Mouse (Mus musculus): ENCODE data around the gene C2cd4c. TPM values are rescaled to one million over a fixed set of nuclear protein-coding genes. Genes with fewer than 3 reads are reported as not detected.
A peak's percentile ranks its signal among the peaks of the same experiment; 100 is the strongest.

Gene C2cd4c
- polyA plus RNA-seq, 1 experiment from 2014 or later = 1.3 TPM

DNA sequence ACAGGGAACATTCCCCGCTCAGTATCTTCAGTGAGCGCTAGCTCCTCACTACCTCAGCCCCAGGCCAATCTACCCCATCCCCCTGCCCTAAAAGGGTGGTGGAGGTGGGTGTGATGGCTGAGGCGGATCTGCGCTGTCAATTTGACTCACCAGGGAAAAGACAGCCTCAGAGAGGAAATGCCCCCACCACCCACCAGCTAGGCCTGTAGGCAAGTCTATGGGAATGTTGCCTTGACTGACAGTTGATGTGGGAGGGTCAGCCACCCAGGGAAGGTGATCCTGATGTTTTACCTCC lies 15.9 kb downstream of the C2cd4c start:
- Histone ChIP-seq H3K27me3 (ENCODE audit: control insufficient read depth, insufficient read depth, low read length) (no peaks in the 10 kb centered on the region), H3K9me3 (ENCODE audit: control insufficient read depth, low read length) (no peaks in the 10 kb centered on the region), H3K4me1 (ENCODE audit: control insufficient read depth, insufficient read depth, low read length) (no peaks in the 10 kb centered on the region), H3K4me2 (ENCODE audit: low read depth, low read length) (no peak overlapping the region), H3K36me3 (ENCODE audit: control insufficient read depth, insufficient read depth, low read length) (no peaks in the 10 kb centered on the region), H3K4me3 (ENCODE audit: low read depth, low read length) (no peak overlapping the region), H3K27ac (ENCODE audit: low read depth, low read length) (no peak overlapping the region), H3K9ac (replicated peaks; ENCODE audit: low read depth, low read length) (no peak overlapping the region)
- ATAC-seq (ENCODE audit: low read depth) = no peak
- 75% methylated on average over 4 of the region's 4 CpGs for WGBS

DNA sequence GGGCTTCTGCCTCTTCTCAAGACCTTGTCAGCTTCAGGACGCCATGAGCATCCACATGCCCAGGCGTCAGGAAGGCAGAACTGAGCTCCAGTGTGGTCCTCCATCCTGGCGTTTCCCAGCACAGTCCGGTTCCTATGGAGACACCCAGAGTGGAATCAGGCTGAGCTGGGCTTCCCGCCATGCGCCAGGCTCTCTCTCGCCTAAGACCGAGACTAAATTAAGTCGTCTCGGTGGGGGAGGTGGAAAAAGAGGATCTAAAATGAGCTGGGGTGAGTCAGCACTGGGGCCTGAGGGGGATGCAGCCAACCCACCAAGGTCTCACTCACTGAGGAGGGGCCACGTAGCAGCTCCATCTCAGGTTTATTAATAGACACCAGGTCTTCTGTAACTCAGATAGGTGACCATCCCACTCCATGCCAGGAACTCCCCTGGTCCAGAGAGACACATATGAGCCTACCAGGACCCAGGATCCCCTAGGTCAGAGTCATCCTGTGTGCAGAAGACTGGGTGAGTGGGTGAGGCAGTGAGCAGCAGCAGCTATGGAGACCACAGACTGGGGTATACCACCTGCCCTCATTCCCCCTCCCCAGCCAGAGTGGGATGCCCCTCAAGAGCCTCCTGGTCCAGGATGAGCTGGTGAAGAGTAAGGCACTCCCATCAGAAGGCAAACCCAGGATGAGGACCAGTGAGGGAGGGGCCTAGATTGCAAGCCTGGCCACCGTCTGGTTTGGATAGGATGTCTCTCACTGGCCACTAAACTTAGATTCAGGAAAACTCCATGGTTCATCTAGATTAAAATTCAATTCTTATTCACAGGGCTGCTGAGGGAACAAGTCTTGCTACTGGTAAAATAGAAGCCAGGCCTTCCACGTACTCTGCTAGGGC lies 16.5 kb downstream of the C2cd4c start:
- Histone ChIP-seq H3K27ac (ENCODE audit: low read depth, low read length) (no peak overlapping the region), H3K4me1 (ENCODE audit: control insufficient read depth, insufficient read depth, low read length) (no peaks in the 10 kb centered on the region), H3K9me3 (ENCODE audit: control insufficient read depth, low read length) (no peaks in the 10 kb centered on the region), H3K36me3 (ENCODE audit: control insufficient read depth, insufficient read depth, low read length) (no peaks in the 10 kb centered on the region), H3K9ac (replicated peaks; ENCODE audit: low read depth, low read length) (no peak overlapping the region), H3K27me3 (ENCODE audit: control insufficient read depth, insufficient read depth, low read length) (no peaks in the 10 kb centered on the region), H3K4me2 (ENCODE audit: low read depth, low read length) (no peak overlapping the region), H3K4me3 (ENCODE audit: low read depth, low read length) (no peak overlapping the region)
- 33% methylated on average over 13 of the region's 13 CpGs for WGBS
- no peak for ATAC-seq (ENCODE audit: low read depth)

GRCm38 (mm10) chr10:79595590-79595929 lies 18.3 kb downstream of the C2cd4c start:
- 0 out of 2 replicates have a peak, but pooled peaks have one; percentile 45 for ATAC-seq (ENCODE audit: low read depth)
- Histone ChIP-seq H3K27me3 (ENCODE audit: control insufficient read depth, insufficient read depth, low read length) (no peaks in the 10 kb centered on the region), H3K4me1 (ENCODE audit: control insufficient read depth, insufficient read depth, low read length) (no peaks in the 10 kb centered on the region), H3K9me3 (ENCODE audit: control insufficient read depth, low read length) (no peaks in the 10 kb centered on the region), H3K4me2 (ENCODE audit: low read depth, low read length) (no peak overlapping the region), H3K27ac (ENCODE audit: low read depth, low read length) (no peak overlapping the region), H3K4me3 (ENCODE audit: low read depth, low read length) (no peak overlapping the region), H3K36me3 (ENCODE audit: control insufficient read depth, insufficient read depth, low read length) (no peaks in the 10 kb centered on the region), H3K9ac (replicated peaks; ENCODE audit: low read depth, low read length) (no peak overlapping the region)
- WGBS = 57% methylated on average over 8 of the region's 8 CpGs

DNA sequence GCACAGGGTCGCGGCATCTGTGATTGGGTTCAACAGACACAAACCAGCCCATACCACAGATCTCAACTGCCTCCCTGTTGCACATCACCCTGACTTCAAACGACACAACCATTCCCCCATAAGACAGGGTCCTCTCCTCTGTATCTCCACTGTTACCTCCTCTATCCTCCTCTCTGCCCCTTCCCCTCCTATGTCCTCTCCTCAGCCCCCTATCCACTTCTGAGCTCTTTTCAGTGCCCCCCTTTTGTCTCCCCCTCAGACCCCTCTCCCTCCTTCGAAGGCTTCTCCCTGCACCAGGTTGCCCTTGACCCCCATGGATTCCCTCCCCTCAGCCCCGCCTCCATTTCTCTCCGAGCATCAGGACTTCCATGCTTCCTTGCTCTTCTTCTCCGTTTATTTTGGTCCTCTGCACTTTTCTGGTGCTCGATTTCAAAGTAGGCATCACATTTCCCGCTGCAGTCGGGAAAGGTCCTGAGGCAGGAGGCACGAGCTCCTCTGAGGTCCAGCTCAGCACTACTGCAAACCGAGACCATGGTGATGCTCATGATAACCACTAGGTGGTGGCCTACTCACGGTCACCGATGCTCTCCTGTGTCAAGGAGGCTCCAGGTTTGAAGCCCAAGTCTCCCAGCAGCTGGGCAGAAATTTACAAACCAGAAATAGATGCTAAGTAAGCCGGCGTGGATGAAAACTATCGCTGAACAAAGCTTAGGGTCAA lies 18.8 kb downstream of the C2cd4c start:
- no peaks in the 10 kb centered on the region for H3K9me3 ChIP-seq (ENCODE audit: control insufficient read depth, low read length)
- WGBS = 25% methylated on average over 17 of the region's 17 CpGs
- no peak overlapping the region for H3K4me2 ChIP-seq (ENCODE audit: low read depth, low read length)
- ATAC-seq (ENCODE audit: low read depth) = peak; percentile 96
- no peaks in the 10 kb centered on the region for H3K4me1 ChIP-seq (ENCODE audit: control insufficient read depth, insufficient read depth, low read length)
- H3K27ac ChIP-seq (ENCODE audit: low read depth, low read length) = no peak overlapping the region
- H3K27me3 ChIP-seq (ENCODE audit: control insufficient read depth, insufficient read depth, low read length) = no peaks in the 10 kb centered on the region
- H3K4me3 ChIP-seq (ENCODE audit: low read depth, low read length) = no peak overlapping the region
- H3K9ac ChIP-seq (replicated peaks; ENCODE audit: low read depth, low read length) = no peak overlapping the region
- H3K36me3 ChIP-seq (ENCODE audit: control insufficient read depth, insufficient read depth, low read length) = no peaks in the 10 kb centered on the region

- WGBS = 56% methylated on average over 6 of the region's 6 CpGs
- ATAC-seq (ENCODE audit: low read depth) = no peak
These were observed 19.7 kb downstream of the C2cd4c start for GRCm38 (mm10) chr10:79594111-79594510.

DNA sequence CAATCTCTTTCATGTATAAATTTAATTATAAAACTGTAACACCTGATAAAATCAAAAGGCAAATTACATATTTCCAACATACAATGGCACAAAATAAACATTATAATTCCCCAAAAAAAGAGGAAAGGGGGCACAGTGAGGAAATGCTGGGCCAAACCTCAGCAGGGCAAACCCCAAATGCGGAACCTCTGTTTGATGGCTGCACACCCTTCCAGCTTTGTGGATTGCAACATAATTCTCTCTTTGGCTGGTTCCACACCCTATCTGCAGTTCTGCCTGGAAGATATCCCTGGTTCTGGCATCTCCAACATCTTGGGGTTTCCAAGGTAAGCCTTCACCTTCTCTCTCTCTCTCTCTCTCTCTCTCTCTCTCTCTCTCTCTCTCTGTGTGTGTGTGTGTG lies 23.1 kb downstream of the C2cd4c start:
- no peak overlapping the region for H3K27ac ChIP-seq (ENCODE audit: low read depth, low read length)
- no peak overlapping the region for H3K4me3 ChIP-seq (ENCODE audit: low read depth, low read length)
- no peaks in the 10 kb centered on the region for H3K27me3 ChIP-seq (ENCODE audit: control insufficient read depth, insufficient read depth, low read length)
- no peak overlapping the region for H3K9ac ChIP-seq (replicated peaks; ENCODE audit: low read depth, low read length)
- no peaks in the 10 kb centered on the region for H3K4me1 ChIP-seq (ENCODE audit: control insufficient read depth, insufficient read depth, low read length)
- H3K4me2 ChIP-seq (ENCODE audit: low read depth, low read length) = no peak overlapping the region
- no peaks in the 10 kb centered on the region for H3K36me3 ChIP-seq (ENCODE audit: control insufficient read depth, insufficient read depth, low read length)
- WGBS = 88% methylated on average over 1 of the region's 1 CpGs
- no peaks in the 10 kb centered on the region for H3K9me3 ChIP-seq (ENCODE audit: control insufficient read depth, low read length)
- ATAC-seq (ENCODE audit: low read depth) = no peak

More at GRCm38 (mm10) chr10:79594111-79594510, 19.7 kb downstream of the C2cd4c start:
- no peak overlapping the region for H3K4me2 ChIP-seq (ENCODE audit: low read depth, low read length)
- no peak overlapping the region for H3K4me3 ChIP-seq (ENCODE audit: low read depth, low read length)
- no peaks in the 10 kb centered on the region for H3K9me3 ChIP-seq (ENCODE audit: control insufficient read depth, low read length)
- H3K27ac ChIP-seq (ENCODE audit: low read depth, low read length) = no peak overlapping the region
- no peaks in the 10 kb centered on the region for H3K36me3 ChIP-seq (ENCODE audit: control insufficient read depth, insufficient read depth, low read length)
- no peaks in the 10 kb centered on the region for H3K27me3 ChIP-seq (ENCODE audit: control insufficient read depth, insufficient read depth, low read length)
- no peak overlapping the region for H3K9ac ChIP-seq (replicated peaks; ENCODE audit: low read depth, low read length)
- H3K4me1 ChIP-seq (ENCODE audit: control insufficient read depth, insufficient read depth, low read length) = no peaks in the 10 kb centered on the region

GRCm38 (mm10) chr10:79587752-79588126 lies 26.1 kb downstream of the C2cd4c start:
- Histone ChIP-seq H3K4me3 (ENCODE audit: low read depth, low read length) (no peak overlapping the region), H3K9me3 (ENCODE audit: control insufficient read depth, low read length) (no peaks in the 10 kb centered on the region), H3K27ac (ENCODE audit: low read depth, low read length) (no peak overlapping the region), H3K4me2 (ENCODE audit: low read depth, low read length) (no peak overlapping the region), H3K36me3 (ENCODE audit: control insufficient read depth, insufficient read depth, low read length) (no peaks in the 10 kb centered on the region), H3K9ac (replicated peaks; ENCODE audit: low read depth, low read length) (no peak overlapping the region), H3K4me1 (ENCODE audit: control insufficient read depth, insufficient read depth, low read length) (no peaks in the 10 kb centered on the region), H3K27me3 (ENCODE audit: control insufficient read depth, insufficient read depth, low read length) (no peaks in the 10 kb centered on the region)
- ATAC-seq (ENCODE audit: low read depth) = no peak
- 74% methylated on average over 4 of the region's 4 CpGs for WGBS

DNA sequence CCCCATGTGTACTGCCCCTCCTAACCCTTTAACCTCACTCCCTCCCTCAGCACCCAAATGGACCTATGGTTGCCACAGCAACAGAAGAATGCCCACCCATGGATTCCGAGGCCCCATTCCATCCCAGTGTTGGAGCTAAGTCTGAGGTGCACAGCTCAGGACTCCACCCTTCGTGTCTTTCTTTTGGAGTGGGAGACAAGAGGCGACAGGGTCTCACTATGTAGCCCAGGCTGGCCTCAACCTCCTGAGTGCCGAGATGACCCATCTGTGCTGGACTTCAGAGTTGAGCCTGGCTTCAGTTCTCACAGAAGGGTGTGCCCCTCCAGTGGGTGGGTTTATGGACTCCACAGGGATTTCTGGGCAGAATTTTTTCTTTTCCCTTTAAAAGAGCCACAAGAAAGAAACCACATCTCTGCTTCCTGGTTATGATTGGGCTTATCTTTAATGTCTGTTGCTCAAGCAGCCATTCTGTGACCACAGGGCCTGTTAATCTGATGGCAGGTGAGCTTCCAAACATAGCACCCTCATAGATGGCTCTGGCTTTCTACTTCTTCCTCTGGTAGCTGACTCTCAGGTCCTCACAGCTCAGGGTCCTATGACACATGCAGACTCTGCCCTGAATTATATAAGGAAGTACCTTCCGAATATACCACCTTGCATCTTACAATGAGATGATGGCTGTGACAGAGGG lies 26.6 kb downstream of the C2cd4c start, which contains the start of gene Theg:
TSS of gene Theg (minus strand) at position 271 of the 691 bp plus-strand sequence.
- Histone ChIP-seq H3K9me3 (ENCODE audit: control insufficient read depth, low read length) (no peaks in the 10 kb centered on the region), H3K27me3 (ENCODE audit: control insufficient read depth, insufficient read depth, low read length) (no peaks in the 10 kb centered on the region), H3K4me1 (ENCODE audit: control insufficient read depth, insufficient read depth, low read length) (no peaks in the 10 kb centered on the region), H3K27ac (ENCODE audit: low read depth, low read length) (no peak within 1 kb of the TSS), H3K4me3 (ENCODE audit: low read depth, low read length) (no peak within 1 kb of the TSS), H3K36me3 (ENCODE audit: control insufficient read depth, insufficient read depth, low read length) (no peaks in the 10 kb centered on the region), H3K4me2 (ENCODE audit: low read depth, low read length) (no peak within 1 kb of the TSS), H3K9ac (replicated peaks; ENCODE audit: low read depth, low read length) (no peak within 1 kb of the TSS)
- no peak for ATAC-seq (ENCODE audit: low read depth)
- 84% methylated on average over 5 of the region's 5 CpGs for WGBS

DNA sequence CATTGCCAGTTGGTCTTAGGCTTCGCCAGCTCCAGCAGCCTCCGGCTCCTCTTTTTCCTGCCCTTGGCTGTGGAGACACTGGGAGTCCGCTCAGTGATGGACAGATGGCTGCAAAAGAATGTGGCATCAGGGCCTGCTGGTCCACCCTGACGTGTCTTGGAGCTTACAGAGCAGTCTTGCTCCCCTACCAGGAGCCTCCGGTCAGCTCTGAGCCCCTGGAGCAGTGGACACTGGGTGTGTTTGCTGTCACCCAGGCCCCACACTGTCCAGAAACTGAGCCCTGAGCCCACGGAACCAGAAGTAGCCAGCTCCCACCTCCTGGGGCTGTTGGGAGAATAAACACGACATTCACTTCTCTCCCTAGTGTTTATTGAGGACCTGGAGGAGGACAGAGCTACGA lies 27.6 kb downstream of the C2cd4c start:
- no peaks in the 10 kb centered on the region for H3K9me3 ChIP-seq (ENCODE audit: control insufficient read depth, low read length)
- H3K4me1 ChIP-seq (ENCODE audit: control insufficient read depth, insufficient read depth, low read length) = no peaks in the 10 kb centered on the region
- WGBS = 79% methylated on average over 8 of the region's 8 CpGs
- no peaks in the 10 kb centered on the region for H3K36me3 ChIP-seq (ENCODE audit: control insufficient read depth, insufficient read depth, low read length)
- H3K27ac ChIP-seq (ENCODE audit: low read depth, low read length) = no peak overlapping the region
- no peak for ATAC-seq (ENCODE audit: low read depth)
- H3K4me2 ChIP-seq (ENCODE audit: low read depth, low read length) = no peak overlapping the region
- no peak overlapping the region for H3K4me3 ChIP-seq (ENCODE audit: low read depth, low read length)
- no peak overlapping the region for H3K9ac ChIP-seq (replicated peaks; ENCODE audit: low read depth, low read length)
- H3K27me3 ChIP-seq (ENCODE audit: control insufficient read depth, insufficient read depth, low read length) = no peaks in the 10 kb centered on the region

Data from neural tube, embryonic 14.5 days (tissue).